Mouse (Mus musculus) hematopoietic stem cell, adult 5-6 weeks (primary cell): ENCODE data around the gene Krtdap. TPM values are rescaled to one million over a fixed set of nuclear protein-coding genes. Genes with fewer than 3 reads are reported as not detected.
"Not testable (repeated sequence)": the region's sequence is repeated elsewhere in the genome, so short reads cannot be mapped to it uniquely, and the experiment has no call there.

Experiments
- ATAC-seq, 2 experiments: fragments of 125-278 bp in 1 of 2; replicated peaks in 1 of 2; 2 replicates each; pipeline ENCODE4 v1.8.0; 2016 to 2017; ENCODE audit warnings: inconsistent platforms in 2 of 2, mild to moderate bottlenecking in 2 of 2, moderate number of reproducible peaks in 2 of 2, low read depth in 1 of 2, moderate TSS enrichment in 1 of 2; ENCODE audit not compliant: low FRiP score in 2 of 2, poor library complexity in 2 of 2, severe bottlenecking in 2 of 2, insufficient read depth in 1 of 2, low TSS enrichment in 1 of 2
- total RNA-seq: library from RNA; stranded (forward); fragments of 172-1452, 232-1000 nt; gene quantifications from 2 replicates; pipeline ENCODE4 v1.2.3, GENCODE M21; 2017

Krtdap gene
- total RNA-seq, 1 experiment from 2014 or later, result not detected

- no peak for ATAC-seq
These were observed 33.8 kb downstream of the Krtdap start for GRCm38 (mm10) chr7:30821532-30821931.

- ATAC-seq, result no peak
These were observed 36.0 kb downstream of the Krtdap start, which contains the start of gene Ffar2 for GRCm38 (mm10) chr7:30823675-30824074. Gene Ffar2 (minus strand): TSS chr7:30823775.

- ATAC-seq, result no peak
These were observed 36.6 kb downstream of the Krtdap start for GRCm38 (mm10) chr7:30824306-30824705.

GRCm38 (mm10) chr7:30826660-30827059, 39.0 kb downstream of the Krtdap start:
- ATAC-seq, result no peak

GRCm38 (mm10) chr7:30828871-30829270, 41.2 kb downstream of the Krtdap start:
- not testable (repeated sequence) for ATAC-seq

GRCm38 (mm10) chr7:30829428-30829827, 41.7 kb downstream of the Krtdap start:
- no peak for ATAC-seq

GRCm38 (mm10) chr7:30832261-30832660, 44.6 kb downstream of the Krtdap start:
- peak; percentile 49 to 51; a peak in 2 of 4 replicates for ATAC-seq

GRCm38 (mm10) chr7:30832684-30833083, 45.0 kb downstream of the Krtdap start:
- peak; percentile 14 to 27; a peak in 1 of 4 replicates for ATAC-seq

- ATAC-seq, result no peak
These were observed 49.6 kb downstream of the Krtdap start for GRCm38 (mm10) chr7:30837277-30837676.

- ATAC-seq, result no peak
These were observed 52.6 kb downstream of the Krtdap start for GRCm38 (mm10) chr7:30840306-30840705.

Other genes starting within 250 kb of the Krtdap start
- 1.6 and 2.7 TPM in 2 replicates for gene Hspb6, start 235.7 kb upstream of the Krtdap start, total RNA-seq
- 14.4 and 17.1 TPM in 2 replicates for gene Proser3, start 235.6 kb upstream of the Krtdap start, total RNA-seq
- gene Lin37, start 228.1 kb upstream of the Krtdap start, total RNA-seq, result 19.6 and 39.0 TPM in 2 replicates
- 79.4 and 148 TPM in 2 replicates for gene U2af1l4, start 224.6 kb upstream of the Krtdap start, total RNA-seq
- 5.0 and 9.4 TPM in 2 replicates for gene Gm49396, start 224.6 kb upstream of the Krtdap start, total RNA-seq
- gene Psenen, start 224.3 kb upstream of the Krtdap start, total RNA-seq, result 122 and 158 TPM in 2 replicates
- 0.63 TPM in 1 of 2 replicates, not detected in the other for gene Igflr1, start 222.5 kb upstream of the Krtdap start, total RNA-seq
- gene Kmt2b, start 199.2 kb upstream of the Krtdap start, total RNA-seq, result 18.7 and 26.5 TPM in 2 replicates
- gene Zbtb32, start 189.0 kb upstream of the Krtdap start, total RNA-seq, result not detected in 2 replicates
- gene Upk1a, start 175.0 kb upstream of the Krtdap start, total RNA-seq, result not detected in 2 replicates
- gene Cox6b1, start 161.7 kb upstream of the Krtdap start, total RNA-seq, result 272 and 375 TPM in 2 replicates
- gene Etv2, start 152.0 kb upstream of the Krtdap start, total RNA-seq, result not detected in 2 replicates
- 17.5 and 44.4 TPM in 2 replicates for gene Rbm42, start 137.6 kb upstream of the Krtdap start, total RNA-seq
- 16.2 and 20.0 TPM in 2 replicates for gene Haus5, start 122.9 kb upstream of the Krtdap start, total RNA-seq
- gene Pmis2, start 116.3 kb upstream of the Krtdap start, total RNA-seq, result not detected in 2 replicates
- gene 2200002J24Rik, start 89.0 kb upstream of the Krtdap start, total RNA-seq, result not detected in 2 replicates
- 0.25 TPM in 1 of 2 replicates, not detected in the other for gene Atp4a, start 75.7 kb upstream of the Krtdap start, total RNA-seq
- 34.0 and 38.9 TPM in 2 replicates for gene Tmem147, start 58.4 kb upstream of the Krtdap start, total RNA-seq
- not detected in 2 replicates for gene Gapdhs, start 44.2 kb upstream of the Krtdap start, total RNA-seq
- 0.25 and 2.8 TPM in 2 replicates for gene Sbsn, start 36.4 kb upstream of the Krtdap start, total RNA-seq
- 5.8 TPM in 1 of 2 replicates, not detected in the other for gene Dmkn, start 24.1 kb upstream of the Krtdap start, total RNA-seq
- gene Ffar2, start 35.9 kb downstream of the Krtdap start, total RNA-seq, result 31.8 and 42.8 TPM in 2 replicates
- not detected in 2 replicates for gene Ffar3, start 68.3 kb downstream of the Krtdap start, total RNA-seq
- gene Ffar1, start 73.7 kb downstream of the Krtdap start, total RNA-seq, result not detected in 2 replicates
- not detected in 2 replicates for gene Cd22, start 92.4 kb downstream of the Krtdap start, total RNA-seq
- gene Mag, start 127.0 kb downstream of the Krtdap start, total RNA-seq, result 0.38 TPM in 1 of 2 replicates, not detected in the other
- not detected in 2 replicates for gene Hamp2, start 136.8 kb downstream of the Krtdap start, total RNA-seq
- gene Hamp, start 156.1 kb downstream of the Krtdap start, total RNA-seq, result not detected in 2 replicates
- 120 and 164 TPM in 2 replicates for gene Usf2, start 168.9 kb downstream of the Krtdap start, total RNA-seq
- gene Lsr, start 185.6 kb downstream of the Krtdap start, total RNA-seq, result 1.2 and 2.4 TPM in 2 replicates
- not detected in 2 replicates for gene Fam187b, start 185.9 kb downstream of the Krtdap start, total RNA-seq